Mouse (Mus musculus): ENCODE data around the gene Duxbl1.
"Not testable (repeated sequence)": the region's sequence is repeated elsewhere in the genome, so short reads cannot be mapped to it uniquely, and the experiment has no call there.

- not testable (repeated sequence) for TF ChIP-seq POLR2A (IDR thresholded peaks at IDR 0.05; ENCODE audit: insufficient read length, low read depth); TCF12 (IDR thresholded peaks at IDR 0.05; ENCODE audit: insufficient read depth, poor library complexity, severe bottlenecking); MYOD1 (IDR thresholded peaks at IDR 0.05; ENCODE audit: control insufficient read depth in 1 of 3, insufficient read length in 2 of 3, low read depth in 2 of 3); USF1 (IDR thresholded peaks at IDR 0.05; ENCODE audit: low read depth); SRF (IDR thresholded peaks at IDR 0.05; ENCODE audit: control insufficient read depth, insufficient read length, low read depth); POLR2AphosphoS2 (IDR thresholded peaks at IDR 0.05; ENCODE audit: insufficient read length, low read depth); MAX (IDR thresholded peaks at IDR 0.05; ENCODE audit: low read depth); E2F4 (IDR thresholded peaks at IDR 0.05; ENCODE audit: insufficient read depth); MYOG (IDR thresholded peaks at IDR 0.05; ENCODE audit: control insufficient read depth in 1 of 3, insufficient read depth in 1 of 3, insufficient read length in 2 of 3, low read depth in 2 of 3); CEBPB (IDR thresholded peaks at IDR 0.05; ENCODE audit: insufficient read depth, poor library complexity, severe bottlenecking); TCF3 (IDR thresholded peaks at IDR 0.05; ENCODE audit: insufficient read length, low read depth)
Measured at GRCm38 (mm10) chr14:26025653-26026052, 47.3 kb downstream of the Duxbl1 start.
